Mouse (Mus musculus) yolk sac, embryonic 10.5 days (tissue): ENCODE data around the gene Cacna2d3.

Source experiments
- DNase-seq: peaks from one replicate; pipeline ENCODE4 v3.0.0-alpha.2; 2017; ENCODE audit warnings: low spot score

The Cacna2d3 gene

GRCm38 (mm10) chr14:28918871-28919270, 802.8 kb downstream of the Cacna2d3 start:
- DNase-seq = no peak

- no peak for DNase-seq
Observed at GRCm38 (mm10) chr14:28915004-28915403, 806.7 kb downstream of the Cacna2d3 start.

- DNase-seq = no peak
Observed at GRCm38 (mm10) chr14:28907659-28908058, 814.0 kb downstream of the Cacna2d3 start.

- DNase-seq = no peak
Observed at GRCm38 (mm10) chr14:28892530-28892929, 829.1 kb downstream of the Cacna2d3 start.

- DNase-seq = no peak
Observed at GRCm38 (mm10) chr14:28887373-28887772, 834.3 kb downstream of the Cacna2d3 start.

GRCm38 (mm10) chr14:28886661-28887060, 835.0 kb downstream of the Cacna2d3 start:
- no peak for DNase-seq

- no peak for DNase-seq
Observed at GRCm38 (mm10) chr14:28870983-28871382, 850.7 kb downstream of the Cacna2d3 start.

- no peak for DNase-seq
Observed at GRCm38 (mm10) chr14:28870382-28870781, 851.3 kb downstream of the Cacna2d3 start.

GRCm38 (mm10) chr14:28864925-28865324, 856.7 kb downstream of the Cacna2d3 start:
- DNase-seq = no peak

- no peak for DNase-seq
Observed at GRCm38 (mm10) chr14:28861142-28861541, 860.5 kb downstream of the Cacna2d3 start.
